Mouse (Mus musculus) MEL (cell line): Measurements from ENCODE around the gene Eef1g. TPM values are rescaled to one million over a fixed set of nuclear protein-coding genes. Genes with fewer than 3 reads are reported as not detected.

Source experiments
- DNase-seq: peaks from one replicate; pipeline ENCODE4 v3.0.0; 2011; ENCODE audit warnings: low read depth, low spot score
- H3K27ac ChIP-seq: 2 replicates; pipeline ENCODE4 v1.5.1; 2012; ENCODE audit warnings: low read depth, mild to moderate bottlenecking, control low read depth, low read length, moderate library complexity; ENCODE audit not compliant: control insufficient read depth
- H3K27me3 ChIP-seq, 2 experiments: fragments of 150-350 bp in 1 of 2; sonication (generic) in 1 of 2; 2 replicates each; pipeline ENCODE4 v1.6.1; 2012; ENCODE audit warnings: low read length in 2 of 2, mild to moderate bottlenecking in 2 of 2, improper control_type of control experiment in 1 of 2, moderate library complexity in 1 of 2; ENCODE audit not compliant: insufficient read depth in 2 of 2, control insufficient read depth in 1 of 2
- H3K36me3 ChIP-seq, 2 experiments: 2 replicates each; pipeline ENCODE4 v1.6.1; 2012 to 2014; ENCODE audit warnings: low read length in 2 of 2, improper control_type of control experiment in 1 of 2, inconsistent platforms in 1 of 2, mild to moderate bottlenecking in 1 of 2; ENCODE audit not compliant: insufficient read depth in 2 of 2, control insufficient read depth in 1 of 2
- H3K4me1 ChIP-seq, 2 experiments: fragments of 150-350 bp in 1 of 2; sonication (generic) in 1 of 2; 2 replicates each; pipeline ENCODE4 v1.6.1; 2012; ENCODE audit warnings: low read length in 2 of 2, improper control_type of control experiment in 1 of 2, mild to moderate bottlenecking in 1 of 2; ENCODE audit not compliant: insufficient read depth in 2 of 2, control insufficient read depth in 1 of 2
- H3K4me3 ChIP-seq, 2 experiments: fragments of 150-350 bp in 1 of 2; sonication (generic) in 1 of 2; 2 replicates each; pipeline ENCODE4 v1.5.1; 2012; ENCODE audit warnings: low read depth in 2 of 2, low read length in 2 of 2, mild to moderate bottlenecking in 2 of 2, moderate library complexity in 2 of 2, control low read depth in 1 of 2, improper control_type of control experiment in 1 of 2; ENCODE audit not compliant: control insufficient read depth in 1 of 2, insufficient read depth in 1 of 2
- H3K79me2 ChIP-seq: 2 replicates; pipeline ENCODE4 v1.6.1; 2012; ENCODE audit warnings: mild to moderate bottlenecking, low read length, moderate library complexity; ENCODE audit not compliant: control insufficient read depth, poor library complexity, insufficient read depth
- H3K9ac ChIP-seq: 2 replicates; pipeline ENCODE4 v1.6.1; 2012; ENCODE audit warnings: low read depth, mild to moderate bottlenecking, control low read depth, low read length, moderate library complexity; ENCODE audit not compliant: control insufficient read depth, poor library complexity, severe bottlenecking
- H3K9me3 ChIP-seq: fragments of 150-350 bp; sonication (generic); replicated peaks from 2 replicates; pipeline ENCODE4 v1.6.1; 2012; ENCODE audit warnings: mild to moderate bottlenecking, low read length, improper control_type of control experiment, moderate library complexity; ENCODE audit not compliant: insufficient read depth
- BHLHE40 ChIP-seq: IDR thresholded peaks from 2 replicates; pipeline ENCODE4 v1.6.1; 2012; ENCODE audit warnings: low read depth, mild to moderate bottlenecking, inconsistent platforms, low read length, improper control_type of control experiment, borderline replicate concordance
- CHD1 ChIP-seq: IDR thresholded peaks from 2 replicates; pipeline ENCODE4 v1.6.1; 2012; ENCODE audit warnings: low read depth, mild to moderate bottlenecking, inconsistent platforms, low read length, improper control_type of control experiment
- E2F4 ChIP-seq: IDR thresholded peaks from 2 replicates; pipeline ENCODE4 v1.6.1; 2011; ENCODE audit warnings: low read depth, low read length, improper control_type of control experiment, borderline replicate concordance
- EP300 ChIP-seq, 2 experiments: IDR thresholded peaks; 2 replicates each; pipeline ENCODE4 v1.6.1; 2011; ENCODE audit warnings: improper control_type of control experiment in 2 of 2, low read length in 2 of 2, low read depth in 1 of 2, mild to moderate bottlenecking in 1 of 2
- GABPA ChIP-seq: IDR thresholded peaks from 2 replicates; pipeline ENCODE4 v1.6.1; 2012; ENCODE audit warnings: low read depth, mild to moderate bottlenecking, inconsistent platforms, low read length, improper control_type of control experiment, moderate library complexity
- HCFC1 ChIP-seq: IDR thresholded peaks from 2 replicates; pipeline ENCODE4 v1.6.1; 2012; ENCODE audit warnings: low read depth, mild to moderate bottlenecking, inconsistent platforms, low read length, improper control_type of control experiment, moderate library complexity
- JUND ChIP-seq: IDR thresholded peaks from 2 replicates; pipeline ENCODE4 v1.6.1; 2011; ENCODE audit warnings: low read depth, mild to moderate bottlenecking, improper control_type of control experiment, low read length
- KAT2A ChIP-seq: conservative IDR thresholded peaks from 2 replicates; pipeline ENCODE4 v1.6.1; 2012; ENCODE audit warnings: low read depth, low read length, improper control_type of control experiment, inconsistent platforms
- MAFK ChIP-seq: IDR thresholded peaks from 2 replicates; pipeline ENCODE4 v1.6.1; 2011; ENCODE audit warnings: low read depth, mild to moderate bottlenecking, low read length, improper control_type of control experiment, borderline replicate concordance
- MAX ChIP-seq: IDR thresholded peaks from 2 replicates; pipeline ENCODE4 v1.6.1; 2011; ENCODE audit warnings: low read length, improper control_type of control experiment
- MAZ ChIP-seq: IDR thresholded peaks from 2 replicates; pipeline ENCODE4 v1.6.1; 2012; ENCODE audit warnings: low read depth, mild to moderate bottlenecking, inconsistent platforms, low read length, improper control_type of control experiment
- MEF2A ChIP-seq: IDR thresholded peaks from 2 replicates; pipeline ENCODE4 v1.6.1; 2014; ENCODE audit warnings: low read depth, mild to moderate bottlenecking, inconsistent platforms, low read length, improper control_type of control experiment; ENCODE audit not compliant: poor library complexity, insufficient replicate concordance, severe bottlenecking; ENCODE audit errors: extremely low read depth
- MXI1 ChIP-seq: IDR thresholded peaks from 2 replicates; pipeline ENCODE4 v1.6.1; 2011; ENCODE audit warnings: mild to moderate bottlenecking, low read depth, low read length, improper control_type of control experiment
- MYB ChIP-seq: IDR thresholded peaks from 2 replicates; pipeline ENCODE4 v1.6.1; 2011; ENCODE audit warnings: mild to moderate bottlenecking, low read depth, low read length, improper control_type of control experiment
- MYC ChIP-seq: IDR thresholded peaks from 2 replicates; pipeline ENCODE4 v1.6.1; 2011; ENCODE audit warnings: low read depth, mild to moderate bottlenecking, low read length, improper control_type of control experiment, moderate library complexity
- NRF1 ChIP-seq: IDR thresholded peaks from 2 replicates; pipeline ENCODE4 v1.6.1; 2014; ENCODE audit warnings: low read depth, mild to moderate bottlenecking, inconsistent platforms, low read length, improper control_type of control experiment, moderate library complexity; ENCODE audit not compliant: poor library complexity, insufficient read depth, severe bottlenecking
- POLR2AphosphoS5 ChIP-seq: IDR thresholded peaks from 2 replicates; pipeline ENCODE4 v1.6.1; 2012; ENCODE audit warnings: low read depth, borderline replicate concordance, mild to moderate bottlenecking, inconsistent platforms, low read length, moderate library complexity, mixed read lengths
- RAD21 ChIP-seq: IDR thresholded peaks from 2 replicates; pipeline ENCODE4 v1.6.1; 2011; ENCODE audit warnings: mild to moderate bottlenecking, low read depth, low read length, improper control_type of control experiment
- RCOR1 ChIP-seq: IDR thresholded peaks from 2 replicates; pipeline ENCODE4 v1.6.1; 2012; ENCODE audit warnings: low read depth, mild to moderate bottlenecking, inconsistent platforms, low read length, improper control_type of control experiment
- SMC3 ChIP-seq: IDR thresholded peaks from 2 replicates; pipeline ENCODE4 v1.6.1; 2011; ENCODE audit warnings: low read depth, low read length, improper control_type of control experiment
- TAL1 ChIP-seq: IDR thresholded peaks from 2 replicates; pipeline ENCODE4 v1.6.1; 2012; ENCODE audit warnings: mild to moderate bottlenecking, inconsistent platforms, low read length, moderate library complexity, mixed read lengths
- TBP ChIP-seq: IDR thresholded peaks from 2 replicates; pipeline ENCODE4 v1.8.0; 2011; ENCODE audit warnings: low read depth, low read length, improper control_type of control experiment
- TCF12 ChIP-seq: IDR thresholded peaks from 2 replicates; pipeline ENCODE4 v1.6.1; 2014; ENCODE audit warnings: low read depth, mild to moderate bottlenecking, inconsistent platforms, low read length, improper control_type of control experiment, moderate library complexity
- USF1 ChIP-seq: IDR thresholded peaks from 2 replicates; pipeline ENCODE4 v1.6.1; 2014; ENCODE audit warnings: low read depth, mild to moderate bottlenecking, inconsistent platforms, low read length, improper control_type of control experiment, moderate library complexity
- ZC3H11A ChIP-seq: IDR thresholded peaks from 2 replicates; pipeline ENCODE4 v1.6.1; 2012; ENCODE audit warnings: low read depth, mild to moderate bottlenecking, inconsistent platforms, low read length, improper control_type of control experiment
- ZKSCAN1 ChIP-seq: IDR thresholded peaks from 2 replicates; pipeline ENCODE4 v1.6.1; 2012; ENCODE audit warnings: low read depth, mild to moderate bottlenecking, inconsistent platforms, low read length, improper control_type of control experiment, moderate library complexity
- polyA plus RNA-seq, 2 experiments: library from polyadenylated mRNA; stranded (reverse) in 1 of 2; unstranded in 1 of 2; fragments of >175 nt in 1 of 2; fragments of >200 nt in 1 of 2; gene quantifications; 2 replicates each; pipeline versions ENCODE4 v1.2.1 to v1.2.4; 2012; ENCODE audit warnings: low replicate concordance in 2 of 2, low read depth in 1 of 2; ENCODE audit not compliant: insufficient read length in 2 of 2, insufficient read depth in 1 of 2, missing spikeins in 1 of 2
- total RNA-seq: library from RNA; depleted of rRNA; stranded (reverse); fragments of 300-350 nt; gene quantifications from 2 replicates; pipeline ENCODE4 v1.2.3, GENCODE M21; 2012

The Eef1g gene
- total and polyA plus RNA-seq, 3 experiments, result 1,362 to 1,817 (median 1,691) TPM

- TF ChIP-seq MYC, result 0 out of 2 replicates have a peak, but pooled peaks have one; percentile 22
- TF ChIP-seq BHLHE40, result peak; percentile 73; the same call in 1 of the 2 replicates
- no peak for TF ChIP-seq CHD1
- peak; percentile 93 for TF ChIP-seq MXI1
- peak; percentile 63 for TF ChIP-seq RCOR1
- no peak for TF ChIP-seq MAFK
- TF ChIP-seq ZKSCAN1, result no peak
- TF ChIP-seq SMC3, result no peak
- TF ChIP-seq MEF2A, result 0 out of 2 replicates have a peak, but pooled peaks have one; percentile 55
- TF ChIP-seq, all 39 proteins: peak for 21
Observed at GRCm38 (mm10) chr19:8944062-8944461, 22.8 kb upstream of the Eef1g start (continued).

GRCm38 (mm10) chr19:8944750-8945149 lies 22.1 kb upstream of the Eef1g start:
- Histone ChIP-seq H3K9ac (peak overlapping the region; percentile 12), H3K4me3 (no peak overlapping the region), H3K27ac (peak overlapping the region; percentile 92), H3K36me3 (peaks cover 16 to 52% of the 10 kb centered on the region in 2 experiments), H3K79me2 (peaks cover 38% of the 10 kb centered on the region), H3K9me3 (no peaks in the 10 kb centered on the region), H3K27me3 (no peaks in the 10 kb centered on the region), H3K4me1 (peaks cover 11 to 40% of the 10 kb centered on the region in 2 experiments)
- peak; percentile 83 for DNase-seq
- TF ChIP-seq HCFC1 (peak; percentile 35; the same call in 1 of the 2 replicates), MXI1 (no peak), TCF12 (no peak), EP300 (IDR thresholded peaks at IDR 0.05; ENCODE audit: low read depth in 1 of 2, low read length in 2 of 2) (peak in 1 of 2 experiments; percentile 27; a peak in 2 of 4 replicates), MYC (0 out of 2 replicates have a peak, but pooled peaks have one; percentile 25), BHLHE40 (0 out of 2 replicates have a peak, but pooled peaks have one; percentile 15)

DNA sequence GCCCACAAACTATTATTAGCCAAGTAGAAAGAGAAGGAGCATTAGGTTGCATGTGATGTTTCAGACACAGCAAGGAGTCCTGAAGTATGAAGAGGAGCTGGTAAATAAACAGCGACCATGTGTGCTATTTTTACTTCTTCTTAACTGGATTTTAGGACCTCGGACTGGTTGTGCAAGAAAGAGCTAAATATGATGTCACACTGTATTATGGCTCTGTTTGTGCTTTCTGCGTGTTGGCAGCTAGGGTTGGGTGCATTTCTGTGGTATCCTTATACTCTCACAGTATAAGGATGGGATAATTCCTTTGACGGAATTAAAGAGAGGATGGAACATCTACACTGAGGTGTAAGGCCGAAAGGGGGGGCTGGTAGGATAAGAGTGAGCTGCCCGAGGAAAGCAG lies 21.6 kb upstream of the Eef1g start:
- no peak overlapping the region for H3K27ac ChIP-seq
- H3K9ac ChIP-seq, result no peak overlapping the region
- no peak for DNase-seq
- H3K4me3 ChIP-seq, result no peak overlapping the region
- TF ChIP-seq NRF1 (no peak), ZKSCAN1 (no peak), ZC3H11A (no peak), SMC3 (no peak), MYB (no peak), MAX (no peak), TAL1 (no peak), E2F4 (no peak), MAZ (no peak), RAD21 (no peak), MEF2A (no peak), GABPA (no peak), TBP (no peak), JUND (no peak), KAT2A (no peak), USF1 (no peak), POLR2AphosphoS5 (no peak)
- H3K9me3 ChIP-seq, result no peaks in the 10 kb centered on the region
- no peaks in the 10 kb centered on the region for H3K27me3 ChIP-seq
- peaks cover 38% of the 10 kb centered on the region for H3K79me2 ChIP-seq
- peaks cover 11 to 40% of the 10 kb centered on the region in 2 experiments for H3K4me1 ChIP-seq
- H3K36me3 ChIP-seq, result peaks cover 16 to 54% of the 10 kb centered on the region in 2 experiments
